Mouse (Mus musculus) forebrain, embryonic 13.5 days (tissue): Measurements from ENCODE around the gene Hnrnpr. TPM values are rescaled to one million over a fixed set of nuclear protein-coding genes. Genes with fewer than 3 reads are reported as not detected.

Source experiments
- ATAC-seq: fragments of 200-750 bp; cut with Nextera tagmentation; 2 replicates; pipeline ENCODE4 v1.8.0; 2017
- H3K27ac ChIP-seq: fragments of 300-500 bp; sonication (generic); 2 replicates; pipeline ENCODE4 v1.5.1; 2015; ENCODE audit warnings: inconsistent platforms, mild to moderate bottlenecking, moderate library complexity
- H3K27me3 ChIP-seq: fragments of 300-500 bp; sonication (generic); 2 replicates; pipeline ENCODE4 v1.6.1; 2015; ENCODE audit warnings: mild to moderate bottlenecking, inconsistent platforms
- H3K36me3 ChIP-seq: fragments of 300-500 bp; sonication (generic); 2 replicates; pipeline ENCODE4 v1.6.1; 2015; ENCODE audit warnings: mild to moderate bottlenecking, inconsistent platforms; ENCODE audit not compliant: poor library complexity, severe bottlenecking
- H3K4me1 ChIP-seq: fragments of 300-500 bp; sonication (generic); 2 replicates; pipeline ENCODE4 v1.6.1; 2015; ENCODE audit warnings: inconsistent platforms
- H3K4me2 ChIP-seq: fragments of 300-500 bp; sonication (generic); 2 replicates; pipeline ENCODE4 v1.6.1; 2015; ENCODE audit warnings: inconsistent platforms, mild to moderate bottlenecking, moderate library complexity
- H3K4me3 ChIP-seq: fragments of 300-500 bp; sonication (generic); 2 replicates; pipeline ENCODE4 v1.5.1; 2015; ENCODE audit warnings: mild to moderate bottlenecking, inconsistent platforms
- H3K9ac ChIP-seq: fragments of 300-500 bp; sonication (generic); 2 replicates; pipeline ENCODE4 v1.6.1; 2015; ENCODE audit warnings: mild to moderate bottlenecking, inconsistent platforms
- H3K9me3 ChIP-seq: fragments of 300-500 bp; sonication (generic); replicated peaks from 2 replicates; pipeline ENCODE4 v1.6.1; 2016; ENCODE audit warnings: inconsistent platforms
- WGBS: fragments of 180-500 bp; shearing (Covaris S2); methylation state at CpG from one replicate; pipeline ENCODE4 v1.1.7; 2015; 5-methylcytosine and 5-hydroxymethylcytosine counted together
- polyA plus RNA-seq: library from polyadenylated mRNA; unstranded; fragments of >200 nt; fragmentation: Nextera tagmentation; extraction: Ambion mirVana; gene quantifications from 2 replicates; pipeline ENCODE4 v1.2.1, GENCODE M21; 2015

Gene Hnrnpr
- polyA plus RNA-seq, 1 experiment from 2014 or later, result 273 TPM

- 17% methylated on average over 6 of the region's 6 CpGs for WGBS
- peaks cover 24% of the 10 kb centered on the region for H3K36me3 ChIP-seq
- H3K27ac ChIP-seq, result peak overlapping the region; percentile 96
- peak overlapping the region; percentile 79 for H3K9ac ChIP-seq
- H3K27me3 ChIP-seq, result peaks cover 13% of the 10 kb centered on the region
- H3K4me3 ChIP-seq, result peak overlapping the region; percentile 72
- ATAC-seq, result 0 out of 2 replicates have a peak, but pooled peaks have one; percentile 0
- H3K4me1 ChIP-seq, result peaks cover 48% of the 10 kb centered on the region
- H3K4me2 ChIP-seq, result peak overlapping the region; percentile 87
- 0 out of 2 replicates have a peak, but pooled peaks cover 3% of the 10 kb centered on the region for H3K9me3 ChIP-seq
Measured at GRCm38 (mm10) chr4:136284891-136285290, 25.9 kb upstream of the Hnrnpr start.

GRCm38 (mm10) chr4:136285348-136285810, 25.4 kb upstream of the Hnrnpr start:
- H3K9ac ChIP-seq, result peak overlapping the region; percentile 79
- WGBS, result under 1% methylated on average over 25 of the region's 25 CpGs
- ATAC-seq, result peak; percentile 94
- peaks cover 29% of the 10 kb centered on the region for H3K36me3 ChIP-seq
- 0 out of 2 replicates have a peak, but pooled peaks cover 3% of the 10 kb centered on the region for H3K9me3 ChIP-seq
- peak overlapping the region; percentile 87 for H3K4me2 ChIP-seq
- H3K4me3 ChIP-seq, result peak overlapping the region; percentile 72
- peaks cover 53% of the 10 kb centered on the region for H3K4me1 ChIP-seq
- peak overlapping the region; percentile 96 for H3K27ac ChIP-seq
- peaks cover 17% of the 10 kb centered on the region for H3K27me3 ChIP-seq

- Histone ChIP-seq H3K9ac (peak overlapping the region; percentile 79), H3K4me3 (peak overlapping the region; percentile 72), H3K27me3 (peaks cover 21% of the 10 kb centered on the region), H3K4me2 (peak overlapping the region; percentile 87), H3K36me3 (peaks cover 34% of the 10 kb centered on the region), H3K4me1 (peaks cover 58% of the 10 kb centered on the region), H3K9me3 (0 out of 2 replicates have a peak, but pooled peaks cover 3% of the 10 kb centered on the region), H3K27ac (peak overlapping the region; percentile 96)
- under 1% methylated on average over 29 of the region's 29 CpGs for WGBS
- peak; percentile 89 for ATAC-seq
Measured at GRCm38 (mm10) chr4:136285811-136286371, 24.9 kb upstream of the Hnrnpr start.

- H3K4me2 ChIP-seq, result peak overlapping the region; percentile 37
- peak overlapping the region; percentile 50 for H3K9ac ChIP-seq
- H3K27ac ChIP-seq, result no peak overlapping the region
- peaks cover 21% of the 10 kb centered on the region for H3K27me3 ChIP-seq
- no peak for ATAC-seq
- WGBS, result 28% methylated on average over 66 of the region's 66 CpGs
- H3K4me3 ChIP-seq, result peak overlapping the region; percentile 18
- H3K4me1 ChIP-seq, result peaks cover 42% of the 10 kb centered on the region
- H3K9me3 ChIP-seq, result 0 out of 2 replicates have a peak, but pooled peaks cover 3% of the 10 kb centered on the region
- peaks cover 74% of the 10 kb centered on the region for H3K36me3 ChIP-seq
Measured at GRCm38 (mm10) chr4:136289918-136290780, 20.6 kb upstream of the Hnrnpr start.

- Histone ChIP-seq H3K36me3 (peaks cover 83% of the 10 kb centered on the region), H3K4me2 (peak overlapping the region; percentile 37), H3K9me3 (0 out of 2 replicates have a peak, but pooled peaks cover 3% of the 10 kb centered on the region), H3K4me1 (peaks cover 42% of the 10 kb centered on the region), H3K27ac (no peak overlapping the region), H3K9ac (peak overlapping the region; percentile 50), H3K27me3 (peaks cover 21% of the 10 kb centered on the region), H3K4me3 (peak overlapping the region; percentile 18)
- 27% methylated on average over 39 of the region's 39 CpGs for WGBS
- no peak for ATAC-seq
Measured at GRCm38 (mm10) chr4:136290781-136291595, 19.8 kb upstream of the Hnrnpr start.

GRCm38 (mm10) chr4:136291692-136292091, 19.1 kb upstream of the Hnrnpr start:
- Histone ChIP-seq H3K27ac (no peak overlapping the region), H3K36me3 (peaks cover 87% of the 10 kb centered on the region), H3K9ac (no peak overlapping the region), H3K4me3 (no peak overlapping the region), H3K27me3 (peaks cover 21% of the 10 kb centered on the region), H3K4me1 (peaks cover 37% of the 10 kb centered on the region), H3K4me2 (no peak overlapping the region), H3K9me3 (0 out of 2 replicates have a peak, but pooled peaks cover 3% of the 10 kb centered on the region)
- no peak for ATAC-seq
- WGBS, result 96% methylated on average over 6 of the region's 6 CpGs

GRCm38 (mm10) chr4:136295941-136296340, 14.8 kb upstream of the Hnrnpr start:
- Histone ChIP-seq H3K4me1 (peaks cover 10% of the 10 kb centered on the region), H3K4me3 (no peak overlapping the region), H3K36me3 (peaks cover 53% of the 10 kb centered on the region), H3K4me2 (no peak overlapping the region), H3K9ac (no peak overlapping the region), H3K9me3 (no peaks in the 10 kb centered on the region), H3K27ac (no peak overlapping the region), H3K27me3 (no peaks in the 10 kb centered on the region)
- no peak for ATAC-seq
- 79% methylated on average over 7 of the region's 7 CpGs for WGBS

- 79% methylated on average over 4 of the region's 4 CpGs for WGBS
- H3K4me2 ChIP-seq, result no peak overlapping the region
- no peaks in the 10 kb centered on the region for H3K4me1 ChIP-seq
- H3K4me3 ChIP-seq, result no peak overlapping the region
- no peak overlapping the region for H3K9ac ChIP-seq
- no peaks in the 10 kb centered on the region for H3K9me3 ChIP-seq
- no peak overlapping the region for H3K27ac ChIP-seq
- no peaks in the 10 kb centered on the region for H3K27me3 ChIP-seq
- ATAC-seq, result no peak
- H3K36me3 ChIP-seq, result no peaks in the 10 kb centered on the region
Measured at GRCm38 (mm10) chr4:136302462-136302861, 8.3 kb upstream of the Hnrnpr start.

- no peaks in the 10 kb centered on the region for H3K36me3 ChIP-seq
- H3K27ac ChIP-seq, result no peak overlapping the region
- no peak for ATAC-seq
- 41% methylated on average over 2 of the region's 2 CpGs for WGBS
- H3K4me2 ChIP-seq, result no peak overlapping the region
- H3K9ac ChIP-seq, result no peak overlapping the region
- no peak overlapping the region for H3K4me3 ChIP-seq
- peaks cover under 1% of the 10 kb centered on the region; the same call in 1 of the 2 replicates for H3K4me1 ChIP-seq
- no peaks in the 10 kb centered on the region for H3K27me3 ChIP-seq
- no peaks in the 10 kb centered on the region for H3K9me3 ChIP-seq
Measured at GRCm38 (mm10) chr4:136304181-136304580, 6.6 kb upstream of the Hnrnpr start.

- H3K9me3 ChIP-seq, result no peaks in the 10 kb centered on the region
- H3K9ac ChIP-seq, result no peak overlapping the region
- WGBS, result 44% methylated on average over 2 of the region's 2 CpGs
- no peaks in the 10 kb centered on the region for H3K27me3 ChIP-seq
- no peak overlapping the region for H3K4me2 ChIP-seq
- H3K4me1 ChIP-seq, result peaks cover 22% of the 10 kb centered on the region
- no peak overlapping the region for H3K4me3 ChIP-seq
- no peaks in the 10 kb centered on the region for H3K36me3 ChIP-seq
- no peak overlapping the region for H3K27ac ChIP-seq
- ATAC-seq, result no peak
Measured at GRCm38 (mm10) chr4:136308355-136308754, 2.4 kb upstream of the Hnrnpr start.

GRCm38 (mm10) chr4:136309780-136310179, 962 bp upstream of the Hnrnpr start:
- 5% methylated on average over 11 of the region's 11 CpGs for WGBS
- Histone ChIP-seq H3K4me2 (peak overlapping the region; percentile 63), H3K27ac (peak overlapping the region; percentile 98), H3K27me3 (no peaks in the 10 kb centered on the region), H3K4me3 (peak overlapping the region; percentile 100), H3K9me3 (no peaks in the 10 kb centered on the region), H3K36me3 (no peaks in the 10 kb centered on the region), H3K4me1 (peaks cover 36% of the 10 kb centered on the region), H3K9ac (peak overlapping the region; percentile 70)
- no peak for ATAC-seq
